Mouse (Mus musculus) spleen, embryonic (tissue): ENCODE results near the gene N4bp2.
"Not testable (repeated sequence)": the region's sequence is repeated elsewhere in the genome, so short reads cannot be mapped to it uniquely, and the experiment has no call there.

Source experiments
- CTCF ChIA-PET: fragments of 350-600 bp; sonication (Branson Sonifier 250); formaldehyde crosslinking; loops from one replicate; lab custom pipeline; 2022; lab: Charles Lee

Gene N4bp2

DNA sequence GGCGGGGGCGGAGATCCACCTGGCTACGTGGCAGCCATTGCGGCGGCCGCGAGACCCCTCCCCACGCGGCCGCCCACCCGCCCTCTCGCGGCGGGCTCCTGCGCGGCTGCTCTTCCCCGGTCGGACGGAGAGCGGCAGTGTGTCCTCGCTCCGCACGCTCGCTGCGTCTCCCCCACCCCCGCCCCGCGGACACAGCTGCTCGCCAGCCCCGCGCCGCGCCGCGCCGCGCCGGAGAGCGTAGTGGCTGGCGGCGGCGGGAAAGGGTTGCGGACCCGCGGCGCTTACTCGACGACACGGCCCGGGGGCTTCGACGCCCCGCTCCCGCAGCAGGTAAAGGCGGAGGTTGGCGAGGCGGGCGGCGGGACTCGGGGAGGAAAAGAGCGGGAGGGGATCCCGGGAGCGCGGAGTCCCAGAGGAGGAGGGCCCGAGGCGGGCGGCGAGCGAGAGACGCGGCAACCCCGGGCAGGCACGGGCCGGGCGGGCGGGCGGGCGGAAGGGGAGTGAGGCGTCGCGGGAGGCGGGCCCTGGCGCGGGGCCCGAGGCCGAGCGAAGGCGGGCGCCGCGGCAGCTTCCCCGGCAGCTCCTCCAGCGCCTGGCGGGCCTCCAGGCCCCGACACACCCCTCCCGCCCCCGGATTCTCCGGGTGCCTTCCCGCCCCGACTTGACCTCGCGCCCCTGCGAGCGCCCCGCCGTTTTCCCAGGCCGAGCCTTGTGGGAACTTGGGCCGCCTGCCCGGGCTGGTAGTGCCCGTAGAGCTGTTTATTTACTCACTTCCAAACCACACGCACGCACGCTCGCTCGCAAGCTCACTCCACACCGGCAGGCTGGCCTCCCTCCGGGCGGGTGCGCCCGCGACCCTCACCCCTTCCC lies 830 bp downstream of the N4bp2 start:
- CTCF ChIA-PET, result interaction anchor here (0.6 to 1.8 kb wide), 5 partner anchors 47 to 191 kb away, joined by 3 to 7 read pairs (median 3); no protein-coding TSS in a partner anchor

DNA sequence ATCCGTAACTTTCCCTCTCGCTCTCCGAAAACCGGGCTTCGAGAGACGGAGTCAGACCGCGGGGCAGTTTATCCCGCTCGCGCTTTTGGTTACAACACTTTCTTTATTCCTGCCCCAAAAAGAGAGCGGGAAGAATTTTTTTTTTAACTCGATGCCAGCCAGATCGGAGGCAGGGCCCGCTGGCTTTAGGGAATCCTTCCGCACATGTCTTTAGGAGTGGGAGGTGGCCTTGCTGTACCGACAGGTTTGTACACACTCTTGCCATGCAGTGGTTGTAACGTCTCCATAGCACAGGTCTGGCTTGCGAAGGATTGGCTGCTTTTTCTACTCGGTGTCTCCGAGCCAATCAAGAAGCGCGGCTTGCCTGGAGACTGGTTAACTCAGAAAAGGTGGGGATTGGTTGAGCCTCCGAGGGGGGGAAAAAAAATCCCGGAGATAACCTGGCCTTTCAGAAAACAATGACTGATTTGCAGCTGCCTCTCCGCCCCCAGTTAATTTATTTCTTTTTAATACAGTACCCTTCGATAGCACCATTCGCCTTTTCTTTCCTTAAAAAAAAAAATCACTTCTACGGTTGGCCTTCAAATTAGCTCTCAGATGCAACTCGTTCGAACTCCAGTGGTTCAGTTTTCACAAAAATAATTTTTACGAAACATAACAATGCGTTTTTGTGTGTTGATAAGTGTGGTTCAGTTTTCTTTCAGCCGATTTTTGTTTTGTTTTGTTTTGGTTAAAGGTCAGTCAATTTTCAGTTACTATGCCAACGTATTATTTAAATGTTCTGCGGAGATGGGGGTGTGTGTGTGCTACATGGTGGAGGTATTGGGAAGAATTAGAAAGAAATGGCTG lies 1.7 kb downstream of the N4bp2 start:
- CTCF ChIA-PET, result interaction anchor here (0.6 to 0.7 kb wide), 3 partner anchors 30 to 178 kb away, joined by 3 read pairs; no protein-coding TSS in a partner anchor

DNA sequence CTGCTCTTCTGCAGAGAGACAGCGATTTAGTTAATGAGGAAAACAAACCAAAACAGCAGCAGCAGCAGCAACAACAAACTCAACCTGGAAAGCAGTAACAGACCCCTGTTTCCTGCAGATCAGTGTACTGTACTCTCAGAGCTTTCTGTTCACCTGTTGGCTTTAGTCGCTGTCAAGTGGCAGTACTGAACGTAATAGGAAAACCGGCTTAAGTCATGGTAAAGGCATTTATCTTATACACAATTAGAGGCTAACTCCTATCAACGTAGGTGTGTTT lies 2.3 kb downstream of the N4bp2 start:
- CTCF ChIA-PET, result interaction anchor here (0.7 kb wide), 1 partner anchor 30 kb away, joined by 3 read pairs; no protein-coding TSS in a partner anchor

DNA sequence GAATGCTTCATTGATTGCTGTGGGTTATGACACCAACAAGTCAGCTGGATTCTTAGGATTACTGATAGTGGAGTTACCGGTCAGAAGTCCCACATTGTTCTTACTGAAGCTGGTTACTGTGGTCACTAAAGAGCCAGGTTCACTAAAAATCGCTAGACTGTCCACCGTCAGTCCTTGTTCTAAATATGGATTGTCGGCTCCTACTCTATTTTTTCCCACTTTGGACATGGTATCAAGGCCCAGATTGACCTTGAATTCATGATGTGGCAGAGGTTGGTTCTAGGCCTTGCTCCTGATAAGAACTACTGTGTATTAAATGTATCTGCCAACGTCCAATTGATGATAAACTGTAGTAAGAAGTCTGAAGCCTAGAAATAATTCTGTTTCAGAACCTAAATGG lies 4.7 kb downstream of the N4bp2 start:
- CTCF ChIA-PET, result no interaction called here

DNA sequence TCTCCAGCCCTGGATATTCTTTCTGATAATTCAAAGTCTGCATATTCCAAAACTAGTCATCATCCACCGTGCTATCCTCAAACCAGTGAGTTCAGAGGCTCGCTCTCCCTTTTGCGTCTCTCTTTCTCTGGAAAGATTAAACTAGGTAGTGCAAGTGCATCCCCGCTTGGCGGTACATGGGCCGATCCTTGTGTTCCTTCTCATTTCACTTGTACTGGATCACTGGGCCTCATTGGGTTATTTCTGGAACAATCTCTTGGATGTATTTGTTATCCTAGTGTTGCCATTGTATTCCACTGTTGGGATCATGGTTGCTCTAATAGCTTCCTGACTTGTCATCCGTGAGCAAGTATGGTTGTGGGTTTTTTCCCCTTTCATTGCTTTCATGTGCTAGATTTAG lies 6.7 kb downstream of the N4bp2 start:
- CTCF ChIA-PET, result no interaction called here

DNA sequence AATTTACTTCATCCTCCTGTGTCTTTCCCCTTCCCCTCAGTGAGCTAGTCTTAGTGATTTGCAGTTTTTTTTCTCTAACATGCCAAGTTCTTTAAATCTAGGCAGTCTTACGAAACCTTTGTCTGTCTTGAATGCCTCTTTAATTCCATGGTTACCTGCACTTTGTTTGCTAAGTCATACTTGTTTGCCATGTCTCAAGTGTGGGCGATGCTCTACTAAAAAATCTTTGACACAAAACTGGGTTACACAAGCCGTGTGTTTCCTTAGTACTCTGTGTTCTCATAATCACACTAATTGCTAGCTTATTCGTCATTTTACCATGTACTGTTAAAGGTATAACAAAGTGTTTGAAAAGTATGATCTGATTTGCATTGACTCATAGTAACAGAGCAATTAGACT lies 7.2 kb downstream of the N4bp2 start:
- CTCF ChIA-PET, result no interaction called here

DNA sequence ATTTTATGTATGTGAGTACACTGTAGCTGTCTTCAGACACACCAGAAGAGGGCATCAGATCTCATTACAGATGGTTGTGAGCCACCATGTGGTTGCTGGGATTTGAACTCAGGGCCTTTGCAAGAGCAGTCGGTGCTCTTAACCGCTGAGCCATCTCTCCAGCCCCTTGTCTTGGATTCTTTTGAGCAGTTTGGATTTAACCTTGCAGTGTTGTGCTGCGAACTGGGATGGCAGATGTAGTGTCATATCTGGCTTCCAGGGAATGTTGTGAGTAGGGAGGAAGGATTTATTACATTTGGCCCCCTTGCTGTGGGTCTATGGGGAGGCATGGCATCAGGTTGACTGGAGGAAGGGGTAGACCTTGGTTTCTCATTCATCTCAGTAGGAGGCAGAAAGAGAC lies 10.6 kb downstream of the N4bp2 start:
- CTCF ChIA-PET, result interaction anchor here (0.6 kb wide), 1 partner anchor 175 kb away, joined by 3 read pairs; no protein-coding TSS in a partner anchor

DNA sequence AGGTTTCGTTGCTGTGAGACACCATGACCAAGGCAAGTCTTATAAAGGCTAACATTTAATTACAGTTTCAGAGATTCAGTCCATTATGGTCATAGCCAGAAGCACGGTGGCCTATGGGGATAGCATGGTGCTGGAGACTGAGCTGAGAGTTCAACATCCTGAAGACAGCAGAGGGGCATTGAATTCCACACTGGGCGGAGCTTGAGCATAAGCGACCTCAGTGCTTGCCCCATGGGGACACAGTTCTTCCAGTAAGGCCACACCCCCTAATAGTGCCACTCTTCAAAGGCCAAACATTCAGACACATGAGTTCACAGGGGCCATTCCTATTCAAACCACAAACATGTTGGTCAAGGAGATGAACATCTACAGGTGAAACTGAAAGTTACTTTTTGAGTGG lies 12.8 kb downstream of the N4bp2 start:
- CTCF ChIA-PET, result interaction anchor here (0.7 to 1.3 kb wide), 2 partner anchors 12 to 27 kb away, joined by 3 read pairs; no protein-coding TSS in a partner anchor

DNA sequence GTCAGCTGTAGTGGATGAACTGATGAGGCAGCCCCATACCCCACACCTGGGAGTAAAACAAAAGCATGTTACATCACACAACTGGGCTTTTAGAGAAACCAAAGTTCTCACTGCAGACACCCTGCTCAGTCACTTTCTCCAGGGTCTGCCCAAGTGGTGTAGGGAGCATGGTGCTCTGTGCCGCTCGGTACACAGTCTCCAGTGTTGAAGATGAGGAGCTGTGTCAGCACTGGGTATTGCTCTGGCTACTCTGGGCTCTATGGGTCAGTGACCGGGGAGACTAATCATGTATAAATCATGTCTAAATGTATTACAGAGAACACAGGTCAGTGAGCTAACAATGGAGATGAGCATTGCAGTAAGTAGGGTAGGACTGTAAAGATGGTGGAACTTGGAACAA lies 13.6 kb downstream of the N4bp2 start:
- CTCF ChIA-PET, result interaction anchor here (0.7 to 1.3 kb wide), 2 partner anchors 11 to 28 kb away, joined by 3 read pairs; no protein-coding TSS in a partner anchor

DNA sequence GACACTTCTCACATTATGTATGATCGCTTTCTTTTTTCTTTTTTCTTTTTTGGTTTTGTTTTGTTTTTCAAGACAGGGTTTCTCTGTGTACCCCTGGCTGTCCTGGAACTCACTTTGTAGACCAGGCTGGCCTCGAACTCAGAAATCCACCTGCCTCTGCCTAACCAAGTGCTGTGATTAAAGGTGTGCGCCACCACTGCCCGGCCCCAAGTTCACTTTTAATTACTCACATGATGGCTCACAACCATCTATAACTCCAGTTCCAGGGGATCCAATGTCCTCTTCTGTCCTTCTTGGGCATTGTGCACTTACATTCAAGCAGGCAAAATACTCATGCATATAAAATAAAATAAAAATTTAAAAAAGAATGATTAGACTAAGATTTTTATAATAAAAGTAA lies 15.7 kb downstream of the N4bp2 start:
- CTCF ChIA-PET, result not testable (repeated sequence)

DNA sequence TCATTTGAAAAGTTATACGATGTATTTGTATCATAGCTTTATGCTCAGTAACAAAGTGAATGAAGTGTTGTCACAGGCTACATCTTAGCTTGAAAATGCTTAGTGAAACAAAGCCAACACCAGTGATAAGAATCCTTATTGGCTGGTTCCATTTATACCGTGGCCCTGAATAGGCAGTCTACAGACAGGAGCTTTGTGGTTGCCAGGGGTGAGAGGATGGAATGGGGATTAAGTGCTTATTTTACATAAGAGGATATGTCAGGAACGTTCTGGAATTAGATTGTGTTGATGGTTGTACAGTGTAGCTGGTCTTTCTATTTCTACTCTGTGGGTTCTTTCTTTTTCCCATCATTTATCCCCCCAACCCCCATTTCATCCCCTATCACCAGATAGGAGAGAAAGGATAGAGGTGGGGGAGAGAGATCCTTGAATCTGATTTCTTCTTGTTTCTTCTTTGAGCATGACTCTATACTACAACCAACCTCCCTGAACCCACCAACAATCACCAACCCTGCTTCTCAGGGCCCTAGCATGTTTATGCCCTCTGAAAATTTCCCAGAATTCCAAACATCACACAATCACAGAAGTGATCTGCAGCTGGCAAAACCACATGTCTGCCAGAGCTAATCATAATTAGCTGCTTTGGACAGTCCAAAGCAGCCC lies 16.2 kb downstream of the N4bp2 start:
- CTCF ChIA-PET, result interaction anchor here (0.6 kb wide), 1 partner anchor 292 kb away, joined by 3 read pairs; no protein-coding TSS in a partner anchor

DNA sequence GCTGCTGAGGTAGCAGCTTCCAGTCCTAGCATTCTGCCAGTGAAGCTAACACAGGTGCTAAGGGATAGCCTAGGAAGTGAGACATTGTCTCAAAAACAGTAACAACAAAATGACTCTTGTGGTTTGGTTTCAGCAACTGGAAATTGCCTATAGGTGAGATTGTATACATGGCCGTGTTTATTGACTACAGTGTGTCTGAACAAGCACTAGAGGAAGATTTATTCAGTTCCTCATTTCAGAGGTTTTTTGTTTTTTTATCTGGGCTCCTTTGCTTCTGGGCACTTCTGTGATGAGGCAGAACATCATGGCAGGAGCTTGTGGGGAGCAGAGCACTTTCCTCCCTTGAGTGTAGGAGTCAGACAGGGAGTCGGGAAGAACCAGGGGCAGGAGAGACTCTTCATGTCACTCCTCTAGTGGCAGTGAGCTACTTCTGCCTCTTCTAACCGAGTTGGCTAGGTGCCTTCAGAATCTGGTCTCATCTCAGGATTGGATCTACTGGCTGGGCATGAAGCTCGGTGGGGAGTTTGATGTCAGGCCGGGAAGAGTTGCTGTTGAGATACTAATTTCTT lies 17.9 kb downstream of the N4bp2 start:
- CTCF ChIA-PET, result no interaction called here

DNA sequence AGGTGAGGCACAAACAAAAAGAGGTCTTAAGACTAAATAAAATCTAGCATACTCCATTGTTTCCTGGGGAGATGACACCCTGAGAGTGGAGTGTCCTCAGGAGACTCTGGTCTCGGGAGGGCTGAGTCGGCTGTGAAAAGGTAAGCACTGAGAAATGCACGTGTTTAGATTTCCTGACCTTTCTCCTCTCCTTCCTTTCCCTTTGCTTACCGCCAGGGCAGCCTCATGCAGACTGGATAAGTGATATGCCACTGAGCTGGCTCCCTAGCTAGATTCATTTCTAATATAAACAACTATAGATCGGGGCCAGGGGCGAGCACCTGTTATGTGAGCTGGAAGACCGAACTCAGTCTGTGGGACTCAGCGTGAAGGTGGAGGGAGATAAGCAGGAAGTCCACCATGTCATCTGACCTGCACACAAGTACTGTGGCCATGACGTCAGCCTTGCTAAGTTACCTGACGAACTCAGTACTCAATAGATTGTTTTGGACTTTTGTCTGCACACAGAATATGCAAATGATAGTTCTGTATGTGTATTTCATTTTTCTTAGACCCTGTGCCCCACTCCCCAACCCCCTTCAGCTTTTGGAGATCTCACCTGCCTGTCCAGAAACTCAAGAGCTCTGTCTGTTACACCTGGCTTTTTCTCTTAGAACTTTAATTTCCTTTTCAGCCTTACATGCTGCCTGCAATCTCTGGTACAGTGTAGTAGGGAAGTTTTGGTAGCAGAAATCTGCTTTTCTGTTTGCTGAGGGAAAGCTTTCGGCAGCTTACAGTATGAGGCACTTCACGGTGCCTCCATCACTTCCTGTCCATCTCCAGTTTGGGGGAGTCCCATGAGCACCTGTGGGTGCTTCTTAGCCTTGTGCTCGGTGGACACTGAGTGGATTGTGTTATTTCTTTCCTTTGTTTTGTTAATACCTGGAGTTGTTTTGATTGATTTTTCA lies 18.7 kb downstream of the N4bp2 start:
- CTCF ChIA-PET, result no interaction called here

DNA sequence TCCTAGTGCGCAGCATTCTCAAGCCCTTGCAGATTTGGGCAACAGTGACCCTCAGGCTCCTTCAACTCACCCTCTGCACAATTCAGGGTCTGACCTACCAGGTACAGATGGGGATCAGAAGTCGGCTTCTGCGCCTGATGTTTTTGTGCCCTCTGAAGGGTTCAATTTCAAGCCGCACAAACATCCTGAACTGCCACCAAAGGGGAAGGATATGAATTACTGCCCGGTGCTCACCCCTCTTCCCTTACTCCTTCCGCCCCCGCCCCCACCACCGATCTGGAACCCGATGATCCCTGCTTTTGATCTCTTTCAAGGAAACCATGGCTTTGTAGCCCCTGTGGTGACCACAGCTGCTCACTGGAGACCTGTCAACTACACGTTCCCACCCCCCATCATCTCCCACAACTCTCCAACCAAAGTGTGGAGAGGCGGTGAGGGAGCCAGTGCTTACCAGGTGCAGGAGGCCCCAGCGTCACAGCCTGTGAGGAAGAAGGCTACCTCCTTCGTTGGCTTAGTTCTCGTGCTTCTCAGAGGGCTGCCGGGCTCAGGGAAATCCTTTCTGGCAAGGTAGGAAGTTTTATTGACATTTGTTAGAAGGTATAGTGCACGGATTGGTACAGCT lies 27.4 kb downstream of the N4bp2 start:
- CTCF ChIA-PET, result no interaction called here

DNA sequence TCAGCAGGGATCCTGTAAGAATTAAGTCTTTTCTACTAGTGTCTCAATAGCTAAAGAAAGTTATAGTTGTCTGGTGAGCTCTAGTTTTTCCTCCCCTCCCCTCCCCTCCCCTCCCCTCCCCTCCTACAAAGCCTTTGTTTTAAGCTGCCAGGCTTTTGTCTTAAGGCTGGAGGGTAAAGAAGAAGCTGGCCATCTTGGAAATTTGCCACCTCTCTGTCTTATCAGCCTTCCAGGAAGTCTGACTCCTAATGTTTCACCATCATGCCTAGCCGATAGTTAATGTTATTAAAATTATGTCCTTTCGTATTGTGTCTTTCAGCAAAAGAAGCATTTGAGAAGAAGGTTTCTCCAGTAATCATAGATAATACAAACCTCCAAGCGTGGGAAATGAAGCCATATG lies 30.9 kb downstream of the N4bp2 start:
- CTCF ChIA-PET, result no interaction called here

DNA sequence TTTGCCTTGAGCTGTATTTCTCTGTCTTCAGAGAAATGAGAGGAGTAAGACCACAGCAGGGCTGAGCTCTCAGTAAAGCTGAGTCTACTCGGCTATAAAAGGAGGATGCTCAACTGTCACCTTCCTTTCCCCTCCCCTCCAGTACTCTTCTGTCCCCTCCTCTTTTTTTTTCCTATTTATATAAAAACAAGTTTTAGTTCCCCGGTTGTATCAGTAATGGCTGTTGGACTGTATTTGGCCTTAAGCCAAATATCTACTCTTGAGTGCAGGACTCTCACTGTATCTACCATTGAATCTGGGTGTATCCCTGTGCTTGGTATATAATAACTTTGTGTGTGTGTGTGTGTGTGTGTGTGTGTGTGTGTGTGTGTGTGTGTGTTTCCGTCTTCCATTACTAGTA lies 31.4 kb downstream of the N4bp2 start:
- CTCF ChIA-PET, result interaction anchor here (0.5 kb wide), 1 partner anchor 29 kb away, joined by 3 read pairs; no protein-coding TSS in a partner anchor

DNA sequence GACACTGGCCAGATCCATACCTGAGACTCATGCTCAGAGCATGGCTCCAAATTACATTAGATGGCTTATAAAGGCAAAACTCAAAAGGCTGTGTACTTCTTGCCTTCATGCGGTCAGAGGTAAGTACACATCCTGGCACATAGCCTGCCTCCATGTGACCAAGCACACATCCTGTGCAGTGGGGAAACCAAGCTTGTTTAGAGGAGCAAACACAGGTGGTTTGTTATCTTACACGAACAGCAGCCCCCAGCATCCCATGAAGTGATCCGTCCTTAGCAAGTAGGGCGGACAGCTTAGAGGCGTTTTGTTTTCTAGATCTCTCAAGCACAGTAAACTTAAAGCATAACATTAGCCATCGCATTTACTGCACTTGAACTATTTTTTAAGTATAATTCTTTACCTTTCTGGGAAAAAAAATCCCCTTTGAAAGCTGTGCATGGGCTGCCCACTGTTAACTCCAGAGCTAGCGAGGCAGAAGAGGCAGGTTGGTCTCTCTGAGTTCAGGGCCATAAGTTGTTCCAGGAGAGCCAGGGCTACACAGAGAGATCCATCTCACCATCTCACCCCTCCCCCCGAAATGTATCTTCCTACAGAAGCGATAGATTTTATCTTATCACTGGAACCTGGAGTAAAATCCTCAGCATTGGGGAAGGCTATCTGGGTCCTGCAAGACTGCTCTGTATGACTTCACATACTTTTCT lies 32.1 kb downstream of the N4bp2 start:
- CTCF ChIA-PET, result interaction anchor here (0.5 kb wide), 1 partner anchor 30 kb away, joined by 3 read pairs; no protein-coding TSS in a partner anchor

DNA sequence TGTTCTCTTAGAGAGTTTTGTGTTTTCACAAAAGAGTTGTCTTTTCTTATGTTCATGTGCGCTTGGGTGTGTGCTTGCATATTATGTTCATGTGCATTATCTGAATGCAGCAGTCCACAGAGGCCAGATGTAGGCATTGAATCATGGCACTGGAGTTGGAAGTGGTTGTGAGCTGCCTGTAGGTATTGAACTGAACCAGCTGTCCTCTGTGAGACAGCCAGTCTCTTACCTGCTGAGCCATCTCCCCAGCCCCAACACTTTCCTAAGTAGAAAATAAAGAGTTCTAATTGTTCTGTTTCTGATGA lies 32.6 kb downstream of the N4bp2 start:
- CTCF ChIA-PET, result no interaction called here

DNA sequence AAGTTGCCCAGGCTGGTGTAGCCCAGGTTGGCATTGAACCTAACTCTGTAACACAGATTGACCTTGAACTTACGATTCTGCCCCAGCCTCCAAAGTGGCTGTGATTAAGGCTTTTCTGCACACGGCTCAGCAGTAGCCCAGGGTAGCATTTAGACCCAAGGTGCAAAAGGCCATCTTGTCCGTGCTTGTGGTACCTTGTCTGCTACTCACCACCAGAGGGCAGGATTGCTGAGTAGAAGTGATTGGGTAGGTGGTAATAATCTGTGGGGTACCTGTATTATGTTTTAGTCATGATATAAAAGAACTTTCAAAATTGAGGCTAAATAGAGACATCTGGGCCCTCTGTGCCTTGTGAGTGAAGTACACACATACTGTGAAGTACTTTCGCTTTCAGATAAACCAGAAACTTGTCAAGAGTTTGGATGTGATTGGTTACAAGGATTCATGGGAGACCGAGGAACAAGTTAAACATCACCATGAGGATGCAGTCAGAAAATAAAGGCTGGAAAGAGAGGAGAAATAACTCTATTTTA lies 60.3 kb downstream of the N4bp2 start:
- CTCF ChIA-PET, result no interaction called here
